Mouse (Mus musculus) cerebellum, postnatal 25 days (tissue): ENCODE results near the gene Tm4sf4.
A peak's percentile ranks its signal among the peaks of the same experiment; 100 is the strongest.

Experiments used
- DNase-seq, 2 experiments: peaks; one replicate each; pipeline ENCODE4 v3.0.0; 2021; ENCODE audit warnings: mixed read lengths in 2 of 2

The Tm4sf4 gene

DNA sequence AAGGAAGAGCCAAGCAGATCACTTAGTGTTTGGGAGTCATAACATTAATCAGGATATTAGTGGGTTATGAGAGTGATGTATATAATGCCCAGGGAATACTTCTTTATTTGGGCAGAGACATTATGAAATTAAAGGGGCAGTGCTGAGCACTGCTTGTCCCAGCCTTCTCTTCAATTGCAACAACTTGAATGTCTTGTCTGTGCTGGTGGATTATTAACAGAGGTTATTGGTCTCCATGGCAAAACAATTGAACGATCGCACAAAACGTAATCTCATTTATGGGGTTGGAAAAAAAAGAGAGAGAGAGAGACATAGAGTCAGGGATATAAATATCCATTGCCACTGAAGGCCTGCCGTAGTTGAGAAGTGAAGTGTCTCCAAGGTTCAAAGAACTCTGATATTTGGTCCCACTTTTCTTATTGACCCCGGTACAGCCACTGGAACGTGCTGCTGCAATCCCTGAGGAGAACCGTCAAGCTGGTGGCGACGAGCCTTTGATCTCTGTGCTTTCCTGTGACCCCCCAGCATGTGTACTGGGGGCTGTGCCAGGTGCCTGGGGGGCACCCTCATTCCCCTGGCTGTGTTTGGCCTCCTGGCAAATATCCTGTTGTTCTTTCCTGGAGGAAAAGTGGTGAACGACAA, at the start of gene Tm4sf4:
Gene Tm4sf4, plus strand, starts transcription at position 226 of the 642 bp plus-strand sequence.
- DNase-seq: peak in 1 of 2 experiments; percentile 3

DNA sequence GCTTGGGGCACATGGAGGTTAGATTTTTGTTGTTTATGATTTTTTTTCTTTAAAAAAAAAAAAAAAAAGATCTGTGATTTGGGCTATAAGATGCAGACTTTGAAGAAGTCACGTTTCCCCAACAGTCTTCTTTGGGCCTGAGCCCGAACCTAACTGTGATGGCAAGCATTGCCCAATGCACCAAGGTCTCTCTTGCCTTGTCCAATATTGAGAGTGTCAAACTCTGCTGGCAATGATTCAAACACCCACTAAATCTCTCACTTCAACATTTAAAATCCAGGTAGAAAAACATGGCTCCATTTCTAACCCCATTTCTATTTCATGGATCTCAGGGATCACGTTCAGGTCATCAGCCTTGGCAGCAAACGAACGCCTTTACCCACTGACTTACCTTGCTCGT, 38.7 kb upstream of the Tm4sf4 start:
- no peak for DNase-seq

DNA sequence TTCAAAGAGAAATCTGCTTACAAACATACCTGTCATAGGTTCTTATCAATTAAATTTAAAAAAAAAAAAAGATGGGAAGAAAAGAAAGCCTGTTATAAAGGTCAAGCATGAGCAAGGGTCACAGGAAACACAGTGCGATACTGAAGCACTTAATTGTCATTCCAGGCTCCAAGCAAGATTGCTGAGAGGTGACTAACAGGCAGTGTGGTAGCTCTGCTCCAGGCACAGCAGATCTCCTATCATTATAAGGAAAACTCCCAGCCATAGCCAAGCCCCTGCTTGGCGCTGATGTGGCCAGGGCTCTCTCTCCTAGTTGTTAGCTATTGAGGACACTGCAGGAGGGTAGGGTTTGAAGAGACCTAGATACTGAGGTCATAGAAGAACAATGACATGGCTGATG, 38.2 kb upstream of the Tm4sf4 start:
- DNase-seq: no peak

DNA sequence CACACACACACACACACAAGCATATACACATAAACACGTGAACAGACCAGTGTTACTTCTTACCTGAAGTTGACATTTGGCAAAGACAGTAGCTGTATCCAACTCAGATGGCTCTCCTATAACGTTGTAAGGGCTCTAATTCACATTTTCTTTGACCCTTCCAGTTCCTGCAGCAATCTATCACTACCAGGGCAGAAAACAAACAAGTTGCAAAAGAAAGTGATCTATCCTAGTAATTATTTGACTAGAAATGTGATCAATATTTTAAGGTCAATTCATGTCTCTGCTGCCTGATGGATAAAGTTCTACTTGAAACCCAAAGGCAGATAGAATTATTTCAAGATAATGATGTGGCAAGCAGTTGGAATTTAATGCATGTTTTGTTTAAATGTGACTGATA, 37.5 kb upstream of the Tm4sf4 start:
- no peak for DNase-seq

DNA sequence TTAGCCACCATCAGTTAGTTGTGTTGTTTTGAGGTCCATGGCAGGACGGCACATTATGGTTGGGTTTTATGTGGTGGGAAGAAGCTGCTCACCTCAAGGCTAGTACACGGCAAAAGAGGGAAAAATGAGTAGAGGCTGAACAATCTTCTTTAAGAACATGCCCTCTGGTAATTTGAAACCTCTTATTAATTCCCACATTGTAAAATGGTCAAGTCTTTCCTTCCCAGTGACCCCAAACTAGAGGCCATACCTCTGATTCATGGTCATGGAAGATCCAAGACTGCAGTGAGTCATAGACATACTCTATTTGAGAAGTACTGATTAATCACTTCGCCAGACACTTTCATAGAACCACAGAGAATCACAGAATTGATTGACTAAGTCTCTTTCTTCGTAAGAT, 13.6 kb upstream of the Tm4sf4 start:
- no peak for DNase-seq

DNA sequence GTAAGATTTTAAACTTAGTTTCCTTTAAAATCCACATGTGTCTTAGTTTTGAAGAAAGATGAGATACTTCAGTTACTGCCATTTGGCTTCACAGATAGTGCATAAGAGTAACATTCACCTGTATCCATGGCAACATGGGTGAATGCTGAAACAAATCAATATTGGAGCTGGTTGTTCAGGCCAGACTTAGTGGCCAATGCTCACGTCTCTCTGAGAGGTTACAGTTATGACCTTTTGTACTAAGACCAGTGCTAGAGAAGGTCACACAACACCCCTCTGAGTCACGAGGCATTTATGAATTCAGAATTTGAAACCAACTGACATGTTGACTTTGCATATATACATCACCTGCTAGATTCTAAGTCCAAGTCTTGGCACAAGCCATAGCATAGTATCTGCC, 4.9 kb upstream of the Tm4sf4 start:
- no peak for DNase-seq

DNA sequence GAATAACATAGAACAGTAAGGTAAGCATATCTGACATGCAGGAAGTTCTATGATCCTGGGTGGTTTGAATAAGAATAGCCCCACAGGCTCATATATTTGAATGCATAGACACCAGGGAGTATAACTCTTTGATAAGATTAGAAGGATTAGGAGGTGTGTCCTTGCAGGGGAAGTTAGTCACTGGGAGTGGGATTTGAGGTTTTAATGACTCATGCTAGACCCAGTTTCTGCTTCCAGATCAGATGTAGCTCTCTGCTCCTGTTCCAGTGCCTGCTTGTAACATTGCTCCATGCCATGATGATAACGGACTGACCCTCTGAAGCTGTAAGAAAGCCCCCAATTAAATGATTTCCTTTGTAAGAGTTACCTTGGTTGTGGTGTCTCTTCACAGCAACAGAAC, 4.5 kb upstream of the Tm4sf4 start:
- no peak for DNase-seq

DNA sequence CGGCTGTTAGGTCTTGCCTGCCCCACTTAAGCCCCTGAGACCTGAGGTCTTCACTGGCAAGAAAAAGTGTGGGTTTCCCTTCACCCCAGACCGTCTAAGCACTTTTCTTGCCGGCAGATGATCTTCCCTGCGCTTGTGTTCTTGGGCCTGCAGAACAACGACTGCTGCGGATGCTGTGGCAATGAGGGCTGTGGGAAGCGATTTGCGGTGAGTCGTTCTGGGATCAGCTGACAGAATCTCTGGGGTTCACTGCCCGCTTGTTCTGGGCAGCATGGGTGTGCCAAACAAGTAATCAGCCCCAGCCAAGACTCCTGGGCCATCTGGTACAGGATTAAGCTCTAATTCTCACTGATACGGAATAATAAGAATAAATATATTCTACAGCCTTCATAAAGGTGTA, 1.2 kb downstream of the Tm4sf4 start:
- peak; percentile 6 to 10 for DNase-seq

DNA sequence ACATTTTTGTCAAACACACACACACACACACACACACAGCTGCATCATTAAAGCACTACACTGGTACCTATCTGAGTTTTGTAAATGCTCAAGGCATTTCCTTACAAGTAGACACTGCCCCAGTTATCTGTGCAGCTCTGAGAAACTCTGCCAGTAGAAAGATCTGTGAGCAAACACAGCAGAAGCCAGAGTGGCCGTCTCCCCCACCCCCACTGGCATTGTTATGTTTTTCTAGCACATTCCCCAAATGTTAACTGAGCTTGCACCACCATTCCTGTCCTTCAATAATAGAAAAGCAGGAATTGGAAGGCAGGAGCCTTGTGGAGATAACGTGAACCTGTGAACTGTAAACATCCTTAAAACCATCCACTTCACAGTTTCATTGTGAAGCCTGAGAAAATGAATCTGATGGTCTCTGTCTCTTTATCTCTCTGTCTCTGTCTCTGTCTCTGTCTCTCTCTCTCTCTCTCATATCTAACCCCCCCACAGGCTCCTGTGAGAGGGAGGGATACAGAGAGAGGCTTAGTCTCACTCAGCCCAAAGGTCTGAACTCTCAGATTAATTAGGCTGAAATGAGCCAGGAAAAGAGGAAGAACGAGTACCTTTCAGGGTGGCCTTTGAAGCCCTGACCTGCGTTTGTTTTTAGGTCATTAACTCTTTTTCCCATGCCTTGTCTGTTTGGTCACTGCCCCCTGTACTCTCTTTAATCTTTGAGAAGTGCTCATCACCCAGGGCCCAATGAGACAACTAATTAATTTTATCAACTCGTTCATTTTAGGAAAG, 3.8 kb downstream of the Tm4sf4 start:
- DNase-seq: no peak

DNA sequence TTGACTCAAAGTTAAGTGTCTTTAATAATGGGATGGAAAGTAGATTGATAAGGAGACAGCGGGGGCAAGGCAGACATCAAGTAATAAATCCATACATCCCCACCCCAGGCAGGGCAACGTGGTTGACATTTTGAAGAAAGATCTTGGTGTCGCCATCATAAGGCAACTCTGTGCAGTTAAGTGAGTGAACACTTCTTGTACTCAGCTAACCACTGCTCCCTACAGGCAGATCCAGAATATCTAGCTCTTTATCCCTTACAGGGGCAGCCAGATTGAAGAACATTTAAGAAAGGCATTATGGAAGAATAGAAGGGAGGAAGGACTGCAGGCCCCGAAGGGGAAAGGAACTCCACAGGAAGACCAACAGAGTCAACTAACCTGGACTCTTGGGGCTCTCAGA, 4.4 kb downstream of the Tm4sf4 start:
- DNase-seq: no peak

DNA sequence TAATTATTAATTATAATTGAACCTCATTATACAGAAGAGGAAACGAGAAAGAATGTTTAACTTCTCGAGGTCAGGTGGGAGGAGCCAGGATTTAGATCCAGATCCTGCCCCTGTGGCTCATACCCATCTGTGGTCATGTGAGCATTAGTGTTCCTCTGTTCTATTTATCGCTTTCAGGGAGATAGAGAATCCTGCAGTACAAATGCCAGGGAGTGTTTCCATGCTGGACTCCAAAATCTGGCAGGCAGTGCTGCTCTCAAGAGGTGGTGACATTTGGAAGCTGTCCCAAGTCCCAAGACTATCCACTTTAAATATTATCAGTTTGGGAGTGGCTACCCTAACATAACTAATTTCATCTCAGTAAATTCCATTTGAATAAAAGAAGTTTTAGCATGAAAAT, 6.6 kb downstream of the Tm4sf4 start:
- peak in 1 of 2 experiments; percentile 6 for DNase-seq

DNA sequence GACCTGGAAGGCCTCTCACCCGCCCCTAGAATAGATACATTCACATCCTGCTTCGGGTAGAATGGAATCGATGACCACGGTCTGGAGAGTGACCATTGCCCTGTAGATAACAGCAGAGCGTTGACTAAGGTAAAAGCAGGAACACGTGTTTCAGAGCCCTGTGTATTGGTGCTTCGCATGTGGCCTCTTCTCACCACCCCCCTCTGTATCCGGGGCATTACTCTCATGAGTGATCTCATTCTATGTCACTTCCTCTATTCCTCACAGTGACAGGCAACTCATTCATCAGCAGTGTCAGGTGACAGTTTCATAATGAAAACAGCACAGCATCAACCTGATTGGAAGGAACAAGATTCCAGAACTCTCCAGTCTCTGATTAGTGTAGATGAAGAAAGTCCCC, 10.2 kb downstream of the Tm4sf4 start:
- DNase-seq: no peak

DNA sequence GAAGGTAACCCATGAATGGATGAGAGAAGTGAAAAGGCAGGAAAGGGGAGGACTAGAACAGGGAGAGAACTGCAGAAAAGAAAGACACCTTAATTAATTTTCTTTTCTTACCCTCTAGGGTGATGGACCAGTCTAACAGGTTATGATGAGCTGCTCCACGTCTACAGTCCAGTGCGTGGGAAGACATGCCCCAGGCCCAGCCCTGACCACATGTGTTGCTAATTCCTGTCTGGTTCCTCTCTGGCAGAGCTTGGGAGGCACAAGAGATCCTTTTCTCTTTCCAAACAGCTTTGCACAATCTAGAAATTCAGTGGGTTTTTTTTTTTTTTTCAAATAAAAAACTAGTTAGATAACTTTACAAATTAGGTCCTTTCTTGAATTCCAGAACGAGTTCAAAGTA, 15.8 kb downstream of the Tm4sf4 start:
- DNase-seq: no peak

DNA sequence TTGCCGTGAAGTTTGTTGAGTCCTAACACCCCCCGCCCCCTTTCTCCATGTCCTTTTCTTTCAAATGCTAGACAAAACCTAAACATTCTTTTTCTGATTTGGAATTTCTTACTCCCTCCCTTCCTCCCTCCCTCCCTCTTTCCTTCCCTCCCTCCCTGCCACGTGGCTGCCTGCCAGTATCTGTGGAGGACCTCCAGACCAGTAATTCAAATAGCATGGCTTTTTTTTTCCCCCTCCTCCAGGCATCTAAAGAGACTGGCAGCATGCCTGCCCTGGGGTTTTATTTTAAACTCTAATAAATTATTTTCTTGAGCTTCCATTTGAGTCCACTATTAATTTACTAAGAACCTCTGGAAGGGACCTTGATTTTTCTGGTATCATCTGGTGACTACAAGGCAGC, 20.6 kb downstream of the Tm4sf4 start:
- DNase-seq: peak in 1 of 2 experiments; percentile 7

DNA sequence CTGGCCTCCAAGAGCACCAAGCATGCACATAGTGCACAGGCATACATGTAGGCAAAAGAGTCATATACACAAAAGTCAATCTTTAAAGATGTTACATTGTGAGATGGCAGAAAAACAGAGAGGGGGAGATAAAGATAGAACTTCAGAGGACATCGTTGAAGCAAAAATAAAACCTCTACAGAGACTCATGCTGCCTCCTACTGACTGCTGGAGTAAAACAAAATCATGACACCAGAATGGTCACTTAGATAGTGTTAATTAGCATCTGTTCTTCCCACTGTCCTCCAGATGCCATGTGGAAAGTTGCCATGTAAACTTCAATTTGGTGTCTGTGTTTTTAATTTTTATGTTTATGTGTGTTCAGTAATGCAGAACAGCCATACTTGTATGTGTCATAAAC, 22.8 kb downstream of the Tm4sf4 start:
- no peak for DNase-seq

DNA sequence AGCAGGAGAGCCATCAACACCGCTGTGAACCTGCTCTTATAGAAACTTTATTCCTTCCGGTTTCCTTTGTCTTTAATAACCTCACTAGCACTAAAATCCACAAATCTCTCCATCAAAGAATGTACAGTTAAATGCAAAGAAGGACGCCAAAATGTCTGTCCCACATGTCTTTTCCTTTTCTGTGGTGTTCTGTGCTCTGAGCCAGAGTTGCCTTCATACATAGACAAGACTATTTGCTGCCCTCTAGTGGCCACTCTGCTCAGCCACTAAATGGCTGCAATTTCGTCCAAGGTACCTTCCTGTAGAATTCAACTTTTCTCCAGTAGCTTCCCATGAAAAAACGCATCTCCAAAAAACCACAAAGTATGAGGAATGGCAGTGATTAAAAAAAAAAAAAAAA, 23.3 kb downstream of the Tm4sf4 start:
- peak; percentile 51 to 79 for DNase-seq

DNA sequence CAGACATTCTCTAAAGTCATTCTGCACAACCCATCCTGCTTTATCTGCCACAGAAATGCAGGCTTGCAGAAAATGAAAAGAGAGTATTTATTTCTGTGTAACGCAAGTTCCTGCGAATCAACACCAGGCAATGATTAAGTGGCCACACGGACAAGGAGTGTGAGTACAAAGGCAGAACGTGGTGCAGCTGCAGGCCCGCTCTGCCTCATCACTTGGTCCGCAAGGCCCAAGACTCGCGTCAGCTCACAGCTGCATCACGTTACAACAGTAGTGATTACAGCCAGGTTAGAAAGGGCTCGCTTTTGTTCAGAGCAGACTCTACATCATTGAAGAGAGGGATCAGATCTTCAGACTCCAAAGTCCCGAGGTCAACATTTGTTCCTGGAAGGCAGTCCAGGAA, 33.5 kb downstream of the Tm4sf4 start:
- no peak for DNase-seq

DNA sequence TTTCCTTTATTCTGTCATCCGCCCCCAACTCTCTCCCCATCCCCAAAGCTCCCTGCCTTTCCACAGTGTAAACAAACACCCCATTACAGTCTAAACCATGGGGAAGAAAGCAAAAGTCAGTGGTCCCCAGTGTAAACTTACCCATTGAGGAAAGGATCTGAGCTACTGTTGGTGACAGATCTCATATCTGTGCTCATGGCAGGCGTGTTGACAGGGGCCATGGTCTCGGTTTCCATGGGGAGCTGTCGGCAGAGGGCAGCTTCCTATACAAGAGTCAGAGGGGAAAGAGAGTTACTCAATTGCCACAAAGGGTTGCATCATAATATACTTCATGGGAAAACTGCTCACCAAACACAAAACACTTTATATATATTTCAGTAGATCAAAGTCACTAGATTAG, 38.2 kb downstream of the Tm4sf4 start:
- DNase-seq: no peak

DNA sequence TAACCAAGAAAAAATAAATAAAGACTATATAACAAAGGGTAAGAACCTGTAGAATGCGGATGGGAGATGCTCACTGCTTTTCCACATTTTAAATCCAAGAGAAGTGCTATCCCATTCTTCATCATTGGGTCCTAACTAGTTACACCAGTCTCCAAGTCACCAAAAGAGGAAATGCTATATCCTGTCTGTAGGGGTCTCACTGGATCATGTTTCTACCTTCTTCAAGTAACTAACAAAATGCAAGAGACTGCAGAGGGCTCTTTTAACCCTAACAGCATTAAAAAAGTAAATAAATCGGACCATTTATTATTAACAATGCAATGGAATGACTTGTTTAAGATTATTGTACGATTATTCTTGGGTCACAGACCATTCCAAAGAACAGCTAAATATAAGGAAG, 41.2 kb downstream of the Tm4sf4 start:
- no peak for DNase-seq

DNA sequence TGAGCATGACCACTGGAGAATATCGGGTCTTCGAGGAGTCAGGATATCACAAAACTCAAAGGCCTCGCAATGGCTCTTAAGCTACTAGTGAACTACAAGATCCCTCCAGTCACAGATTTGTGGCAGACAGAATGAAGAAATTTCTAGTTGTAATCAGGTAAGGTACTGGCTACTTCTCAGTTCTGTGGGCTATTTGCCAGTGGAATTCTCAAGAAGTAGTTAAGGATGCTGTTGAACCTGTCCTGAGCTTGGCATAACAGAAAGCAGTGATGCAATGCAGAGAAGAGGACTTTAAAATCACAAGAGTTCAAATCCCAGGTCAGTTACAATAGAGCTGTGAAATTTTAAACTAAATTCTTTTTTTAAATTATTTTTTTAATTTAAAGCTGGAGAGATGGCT, 44.2 kb downstream of the Tm4sf4 start:
- DNase-seq: no peak

DNA sequence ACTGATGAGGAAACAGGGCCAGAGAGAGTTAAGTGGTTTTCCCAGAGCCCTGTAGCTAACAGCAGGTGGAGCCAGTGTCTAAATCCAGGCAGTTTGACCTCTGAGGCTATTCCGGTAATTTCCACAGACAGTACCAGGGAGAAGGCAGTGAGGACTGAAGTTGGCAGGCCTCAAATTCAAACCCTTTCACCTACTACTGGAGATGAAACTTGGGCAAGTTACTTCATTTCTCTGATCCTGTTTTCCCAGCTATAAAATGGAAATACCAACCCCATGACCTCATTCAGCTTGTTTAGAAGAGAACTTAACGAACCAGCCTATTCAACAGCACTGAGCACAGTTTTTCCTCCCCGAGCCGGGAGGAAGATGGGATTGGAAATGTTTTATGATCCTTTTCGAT, 45.2 kb downstream of the Tm4sf4 start:
- DNase-seq: peak in 1 of 2 experiments; percentile 25

DNA sequence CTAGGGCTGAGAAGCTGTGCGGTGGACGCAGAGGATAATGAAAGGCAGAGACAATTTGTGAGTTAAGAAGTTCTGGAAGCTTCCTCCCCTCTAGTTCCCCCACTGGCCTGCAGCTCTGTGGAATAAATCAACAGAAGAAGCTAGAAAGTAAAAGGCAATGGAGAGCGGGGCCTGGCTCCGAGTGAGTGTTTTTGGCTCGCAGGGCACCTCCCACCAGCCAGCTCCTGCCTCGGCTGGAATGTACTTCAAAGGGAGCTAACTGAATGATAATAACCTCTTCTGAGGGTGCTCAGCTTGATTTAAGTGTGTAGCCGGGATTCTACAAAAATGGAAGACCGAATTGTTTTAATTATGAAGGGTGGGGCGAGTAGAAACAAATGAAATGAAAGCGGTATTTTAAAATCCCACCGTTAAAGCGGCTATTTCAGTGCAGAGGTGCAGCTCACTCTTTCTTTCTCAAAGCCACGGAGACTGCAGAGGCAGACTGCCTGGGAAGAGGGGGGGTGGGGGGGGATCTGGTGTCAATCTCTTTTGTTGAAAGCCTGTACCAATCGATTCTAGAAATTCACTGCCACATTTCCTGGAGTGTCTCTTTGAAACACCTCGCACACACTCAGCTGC, 46.0 kb downstream of the Tm4sf4 start:
- DNase-seq: peak; percentile 9 to 31

DNA sequence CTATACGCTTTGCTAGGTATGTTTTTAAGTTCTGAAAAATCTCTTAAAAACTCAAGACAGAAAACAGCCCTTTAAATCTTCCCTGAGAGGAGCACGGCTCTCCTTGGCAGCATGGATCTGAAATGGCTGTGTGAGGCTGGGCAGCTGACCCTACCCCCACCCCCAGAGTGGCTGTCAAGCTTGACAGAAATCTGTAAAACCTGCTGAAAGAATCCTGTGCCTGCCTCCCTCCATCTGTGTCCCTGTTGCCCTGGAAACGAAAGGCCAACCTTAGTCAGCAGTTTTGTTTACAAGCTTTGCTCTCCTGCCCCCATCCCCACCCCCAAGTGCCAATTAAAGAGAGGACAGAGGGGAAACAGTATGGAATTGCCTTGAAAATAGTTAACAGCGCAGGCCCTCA, 47.3 kb downstream of the Tm4sf4 start:
- DNase-seq: no peak

DNA sequence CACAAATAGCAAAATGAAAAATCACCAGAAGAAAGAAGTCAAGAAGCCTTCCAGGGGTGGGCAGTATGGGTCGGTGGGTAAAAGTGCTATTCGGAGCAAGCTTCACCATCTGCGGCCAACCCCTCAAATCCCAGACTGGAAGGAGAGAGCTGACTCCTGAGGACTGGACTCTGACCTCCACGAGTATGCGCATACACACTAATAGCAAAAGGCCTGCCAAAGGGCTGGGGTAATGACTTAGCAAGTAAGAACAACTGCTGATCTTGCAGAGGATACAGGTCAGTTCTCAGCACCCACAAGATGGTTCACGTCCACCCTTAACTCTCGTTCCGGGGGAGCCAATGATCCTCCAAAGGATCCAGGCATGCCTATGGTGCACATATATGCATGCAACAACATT, 49.3 kb downstream of the Tm4sf4 start:
- no peak for DNase-seq
